Mouse (Mus musculus) embryonic facial prominence, embryonic 14.5 days (tissue): ENCODE measurements around the gene Sbk3. TPM values are rescaled to one million over a fixed set of nuclear protein-coding genes. Genes with fewer than 3 reads are reported as not detected.

Experiments used
- ATAC-seq: fragments of 200-750 bp; cut with Nextera tagmentation; 2 replicates; pipeline ENCODE4 v1.8.0; 2017; ENCODE audit warnings: low read depth, moderate number of reproducible peaks, moderate TSS enrichment
- DNase-seq: peaks from one replicate; pipeline ENCODE4 v3.0.0-alpha.2; 2015; ENCODE audit warnings: low spot score
- H3K27ac ChIP-seq: fragments of 300-500 bp; sonication (generic); replicated peaks from 2 replicates; pipeline ENCODE4 v1.5.1; 2014; ENCODE audit warnings: low read depth, mild to moderate bottlenecking, low read length, moderate library complexity
- H3K27me3 ChIP-seq: fragments of 300-500 bp; sonication (generic); replicated peaks from 2 replicates; pipeline ENCODE4 v1.6.1; 2014; ENCODE audit warnings: low read length; ENCODE audit not compliant: control insufficient read depth, insufficient read depth
- H3K36me3 ChIP-seq: fragments of 300-500 bp; sonication (generic); 2 replicates; pipeline ENCODE4 v1.6.1; 2014; ENCODE audit warnings: low read length, mixed read lengths; ENCODE audit not compliant: control insufficient read depth, insufficient read depth
- H3K4me1 ChIP-seq: fragments of 300-500 bp; sonication (generic); 2 replicates; pipeline ENCODE4 v1.6.1; 2014; ENCODE audit warnings: antibody characterized with exemption, low read length; ENCODE audit not compliant: control insufficient read depth, insufficient read depth
- H3K4me2 ChIP-seq: fragments of 300-500 bp; sonication (generic); 2 replicates; pipeline ENCODE4 v1.6.1; 2014; ENCODE audit warnings: low read depth, mild to moderate bottlenecking, low read length, moderate library complexity, mixed read lengths
- H3K4me3 ChIP-seq: fragments of 300-500 bp; sonication (generic); 2 replicates; pipeline ENCODE4 v1.5.1; 2014; ENCODE audit warnings: low read depth, mild to moderate bottlenecking, low read length
- H3K9ac ChIP-seq: fragments of 300-500 bp; sonication (generic); 2 replicates; pipeline ENCODE4 v1.6.1; 2014; ENCODE audit warnings: low read depth, mild to moderate bottlenecking, low read length, moderate library complexity, mixed read lengths
- H3K9me3 ChIP-seq: fragments of 300-500 bp; sonication (generic); 2 replicates; pipeline ENCODE4 v1.6.1; 2016; ENCODE audit warnings: low read length; ENCODE audit not compliant: control insufficient read depth
- WGBS: fragments of 180-500 bp; shearing (Covaris S2); extraction: QIAGEN DNeasy Blood & Tissue Kit; methylation state at CpG from one replicate; pipeline ENCODE4 v1.1.7; 2014; 5-methylcytosine and 5-hydroxymethylcytosine counted together
- polyA plus RNA-seq: library from polyadenylated mRNA; unstranded; fragments of >200 nt; fragmentation: Nextera tagmentation; extraction: Ambion mirVana; gene quantifications from 2 replicates; pipeline ENCODE4 v1.2.1, GENCODE M21; 2014

The Sbk3 gene
- polyA plus RNA-seq, 1 experiment from 2014 or later = 0.06 TPM

DNA sequence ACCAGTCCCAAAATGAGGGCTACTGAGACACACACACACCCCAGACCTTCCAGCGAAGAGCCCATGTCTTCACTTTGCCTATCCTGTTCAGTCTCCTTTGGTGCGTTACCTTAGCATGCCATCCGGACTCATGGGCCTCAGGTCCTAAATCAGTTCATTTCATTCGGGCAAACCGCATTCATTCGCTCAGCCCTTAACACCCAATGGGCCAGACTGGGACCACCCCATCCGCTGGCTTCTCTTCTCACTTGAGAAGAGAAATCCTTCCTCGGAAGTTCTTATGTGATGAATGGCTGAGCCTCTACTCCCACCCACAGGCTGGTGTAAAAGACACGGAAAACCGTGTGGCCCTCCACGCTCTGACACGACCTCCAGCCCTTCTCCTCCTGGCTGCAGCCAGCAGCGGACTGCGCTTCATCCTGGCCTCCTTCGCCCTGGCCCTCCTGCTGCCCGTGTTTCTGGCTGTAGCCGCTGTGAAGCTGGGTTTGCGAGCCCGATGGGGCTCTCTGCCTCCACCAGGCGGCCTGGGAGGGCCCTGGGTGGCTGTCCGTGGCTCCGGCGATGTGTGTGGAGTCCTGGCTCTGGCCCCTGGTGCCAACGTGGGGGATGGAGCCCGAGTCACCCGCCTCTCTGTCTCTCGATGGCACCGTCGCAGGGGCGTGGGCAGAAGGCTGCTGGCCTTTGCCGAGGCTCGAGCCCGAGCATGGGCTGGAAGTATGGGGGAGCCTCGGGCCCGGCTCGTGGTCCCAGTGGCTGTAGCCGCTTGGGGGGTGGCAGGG is 47.2 kb downstream of the Sbk3 start:
- H3K4me3 ChIP-seq = peak overlapping the region; percentile 36
- H3K9me3 ChIP-seq = no peaks in the 10 kb centered on the region
- H3K4me1 ChIP-seq = peaks cover 40% of the 10 kb centered on the region
- DNase-seq (peak; percentile 49), ATAC-seq (no peak)
- H3K27ac ChIP-seq = peak overlapping the region; percentile 90
- H3K4me2 ChIP-seq = peak overlapping the region; percentile 77
- peaks cover 24% of the 10 kb centered on the region for H3K36me3 ChIP-seq
- H3K9ac ChIP-seq = peak overlapping the region; percentile 62
- 6% methylated on average over 34 of the region's 37 CpGs for WGBS
- H3K27me3 ChIP-seq = no peaks in the 10 kb centered on the region

DNA sequence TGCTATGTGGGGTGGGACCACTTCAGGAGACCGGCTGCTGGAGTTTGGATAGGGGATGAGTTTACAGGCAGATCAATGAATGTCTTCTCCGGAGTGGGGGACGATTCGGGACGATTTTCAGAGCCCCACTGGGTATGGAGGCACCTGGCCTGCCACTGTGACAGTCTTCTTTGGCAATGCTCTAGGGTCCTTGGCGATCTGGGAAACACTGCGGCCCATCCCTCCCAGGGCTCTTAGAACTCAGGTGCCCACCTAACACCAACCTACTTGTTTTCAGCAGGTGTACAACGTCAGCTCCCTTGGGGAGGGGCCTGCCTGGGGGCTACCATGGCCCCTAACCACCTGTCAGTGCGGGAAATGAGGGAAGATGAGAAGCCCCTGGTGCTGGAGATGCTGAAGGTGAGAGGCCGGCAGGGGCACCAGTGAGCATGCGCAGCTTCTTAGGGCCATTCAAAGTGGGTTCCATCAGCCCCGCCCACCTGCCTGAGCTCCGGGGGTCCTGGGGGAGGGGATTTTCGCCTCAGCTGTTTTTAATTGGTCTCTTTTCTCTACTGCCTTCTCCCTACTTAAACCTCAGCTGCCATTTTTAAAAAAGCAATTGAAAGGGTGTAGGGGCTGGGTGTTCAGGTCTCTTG is 47.9 kb downstream of the Sbk3 start:
- no peaks in the 10 kb centered on the region for H3K27me3 ChIP-seq
- peak overlapping the region; percentile 90 for H3K27ac ChIP-seq
- peak overlapping the region; percentile 62 for H3K9ac ChIP-seq
- 2% methylated on average over 14 of the region's 14 CpGs for WGBS
- DNase-seq = peak; percentile 89
- peak overlapping the region; percentile 77 for H3K4me2 ChIP-seq
- H3K4me3 ChIP-seq = peak overlapping the region; percentile 36
- H3K4me1 ChIP-seq = peaks cover 40% of the 10 kb centered on the region
- no peaks in the 10 kb centered on the region for H3K9me3 ChIP-seq
- ATAC-seq = peak; percentile 31
- peaks cover 31% of the 10 kb centered on the region for H3K36me3 ChIP-seq

DNA sequence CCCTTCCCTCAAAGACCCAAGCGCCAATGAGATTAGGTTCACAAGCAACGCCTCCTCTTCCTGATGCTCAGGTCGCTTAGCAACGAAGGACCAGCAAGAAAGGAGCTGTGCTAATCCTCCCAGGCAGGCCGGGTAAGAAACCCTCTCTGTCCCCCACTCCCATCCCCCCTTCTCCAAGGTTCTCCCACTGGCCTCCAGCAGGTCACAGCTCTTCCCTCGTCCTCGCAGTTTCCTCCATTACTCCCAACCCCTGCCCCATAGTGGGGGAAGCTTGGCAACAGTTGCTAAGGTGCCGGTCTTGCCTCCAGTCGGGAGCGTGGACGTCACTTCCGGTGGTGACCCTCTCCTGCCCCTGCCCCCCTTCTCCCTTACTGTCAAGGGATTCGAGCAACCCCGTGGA is 48.5 kb downstream of the Sbk3 start:
- peak overlapping the region; percentile 62 for H3K9ac ChIP-seq
- ATAC-seq = peak; percentile 63
- 0% methylated on average over 14 of the region's 14 CpGs for WGBS

DNA sequence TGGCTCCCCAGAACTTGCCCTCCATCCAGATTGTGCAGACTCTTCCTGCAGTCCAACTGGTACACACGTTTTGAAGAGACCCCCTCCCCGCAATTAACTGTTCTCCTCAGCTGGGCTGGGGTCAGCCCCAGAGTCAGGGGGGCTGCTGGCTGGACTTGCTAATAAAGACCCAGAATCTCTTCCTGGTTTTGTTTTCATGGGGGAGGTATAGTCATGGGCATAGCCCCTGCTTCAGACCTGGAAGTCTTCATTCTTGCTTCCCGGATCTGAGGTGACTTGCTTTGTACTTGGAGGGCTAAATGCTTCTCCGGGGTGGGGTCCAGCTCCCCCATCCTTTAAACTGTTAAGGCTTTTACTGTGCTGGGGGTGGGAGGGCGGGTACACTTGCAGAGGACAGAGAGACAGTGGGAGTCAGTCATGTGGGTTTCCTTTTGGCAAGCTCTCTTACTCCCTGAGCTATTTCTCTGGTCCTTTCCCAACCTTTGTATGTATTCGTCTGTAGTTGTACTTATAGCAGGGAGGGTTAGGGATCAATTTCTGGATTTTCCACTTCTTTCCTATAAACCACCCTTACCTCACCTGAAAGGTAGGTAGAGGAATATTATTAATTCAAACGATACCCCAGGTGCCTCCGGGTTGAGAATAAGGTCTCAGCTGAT is 49.0 kb downstream of the Sbk3 start, which contains the start of gene Nat14:
TSS of gene Nat14 (plus strand) at position 205 of the 659 bp plus-strand sequence.
- Histone ChIP-seq H3K27ac (peak within 1 kb of the TSS; percentile 90), H3K27me3 (no peaks in the 10 kb centered on the region), H3K4me1 (peaks cover 39% of the 10 kb centered on the region), H3K4me2 (peak within 1 kb of the TSS; percentile 77), H3K9ac (peak within 1 kb of the TSS; percentile 62), H3K4me3 (peak within 1 kb of the TSS; percentile 36), H3K36me3 (peaks cover 39% of the 10 kb centered on the region), H3K9me3 (no peaks in the 10 kb centered on the region)
- WGBS = 29% methylated on average over 8 of the region's 8 CpGs
- ATAC-seq = no peak
- DNase-seq = no peak

More for the DNA sequence above, 48.5 kb downstream of the Sbk3 start:
- Histone ChIP-seq H3K4me2 (peak overlapping the region; percentile 77), H3K4me1 (peaks cover 40% of the 10 kb centered on the region), H3K9me3 (no peaks in the 10 kb centered on the region), H3K36me3 (peaks cover 36% of the 10 kb centered on the region), H3K27ac (peak overlapping the region; percentile 90), H3K4me3 (peak overlapping the region; percentile 36), H3K27me3 (no peaks in the 10 kb centered on the region)
- DNase-seq = peak; percentile 90

DNA sequence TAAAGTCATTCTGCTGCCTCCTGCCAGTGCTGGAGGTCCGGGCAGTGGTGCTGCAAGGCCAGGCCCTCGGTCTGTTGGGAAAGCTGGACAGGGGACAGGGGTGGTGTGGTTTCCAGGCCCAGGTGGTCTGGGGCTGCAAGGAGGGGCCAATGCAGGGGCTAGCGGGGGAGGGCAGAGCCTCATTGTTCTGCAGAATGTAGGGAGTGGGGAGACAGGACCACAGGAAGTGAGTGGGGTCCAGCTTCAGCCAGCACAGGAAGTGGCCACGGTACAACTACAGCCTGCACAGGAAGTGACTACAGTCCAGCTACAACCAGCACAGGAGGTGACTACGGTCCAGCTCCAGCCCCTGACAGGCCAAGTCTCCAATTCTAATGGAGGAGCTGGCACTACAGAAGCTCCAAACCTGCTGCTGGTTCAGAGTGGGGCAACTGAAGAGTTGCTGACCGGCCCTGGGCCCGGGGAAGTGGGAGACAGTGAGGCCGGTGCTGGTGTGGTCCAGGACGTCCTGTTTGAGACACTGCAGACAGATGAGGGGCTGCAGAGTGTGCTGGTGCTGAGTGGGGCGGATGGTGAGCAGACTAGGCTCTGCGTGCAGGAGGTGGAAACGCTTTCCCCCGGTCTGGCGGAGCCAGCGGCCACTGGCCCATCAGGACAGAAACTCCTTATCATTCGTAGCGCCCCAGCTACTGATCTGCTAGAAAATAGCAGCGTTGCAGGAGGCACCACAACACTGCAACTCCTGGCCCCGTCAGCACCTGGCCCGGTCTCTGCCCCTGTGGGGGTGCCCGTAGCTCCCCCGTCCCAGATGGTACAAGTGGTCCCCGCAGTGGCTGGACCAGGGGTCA is 49.8 kb downstream of the Sbk3 start:
- DNase-seq = no peak
- H3K4me2 ChIP-seq = no peak overlapping the region
- peak overlapping the region; percentile 90; the same call in 1 of the 2 replicates for H3K27ac ChIP-seq
- ATAC-seq = no peak
- peaks cover 39% of the 10 kb centered on the region for H3K36me3 ChIP-seq
- no peaks in the 10 kb centered on the region for H3K9me3 ChIP-seq
- no peaks in the 10 kb centered on the region for H3K27me3 ChIP-seq
- WGBS = 61% methylated on average over 21 of the region's 23 CpGs
- no peak overlapping the region for H3K4me3 ChIP-seq
- peaks cover 41% of the 10 kb centered on the region for H3K4me1 ChIP-seq
- H3K9ac ChIP-seq = 0 out of 2 replicates have a peak overlapping the region, but pooled peaks have one; percentile 8

DNA sequence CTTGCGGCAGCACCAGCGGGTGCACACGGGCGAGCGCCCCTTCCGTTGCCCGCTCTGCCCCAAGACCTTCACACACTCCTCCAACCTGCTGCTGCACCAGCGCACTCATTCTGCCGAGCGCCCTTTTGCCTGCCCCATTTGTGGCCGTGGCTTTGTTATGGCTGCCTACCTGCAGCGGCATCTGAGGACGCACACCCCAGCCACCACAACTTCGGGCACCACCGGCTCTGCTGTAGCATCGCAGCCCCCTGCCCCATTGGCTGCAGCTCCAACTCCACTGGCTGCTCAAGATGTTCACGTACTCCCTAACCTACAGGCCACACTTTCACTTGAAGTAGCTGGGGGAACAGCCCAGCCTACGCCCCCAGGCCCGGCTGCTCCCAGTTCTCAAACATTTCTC is 50.5 kb downstream of the Sbk3 start:
- no peaks in the 10 kb centered on the region for H3K9me3 ChIP-seq
- ATAC-seq = no peak
- H3K27me3 ChIP-seq = no peaks in the 10 kb centered on the region
- H3K4me3 ChIP-seq = no peak overlapping the region
- H3K4me2 ChIP-seq = no peak overlapping the region
- peaks cover 37% of the 10 kb centered on the region for H3K4me1 ChIP-seq
- H3K27ac ChIP-seq = peak overlapping the region; percentile 6; the same call in 1 of the 2 replicates
- H3K9ac ChIP-seq = no peak overlapping the region
- no peak for DNase-seq
- 89% methylated on average over 19 of the region's 19 CpGs for WGBS
- H3K36me3 ChIP-seq = peaks cover 39% of the 10 kb centered on the region

DNA sequence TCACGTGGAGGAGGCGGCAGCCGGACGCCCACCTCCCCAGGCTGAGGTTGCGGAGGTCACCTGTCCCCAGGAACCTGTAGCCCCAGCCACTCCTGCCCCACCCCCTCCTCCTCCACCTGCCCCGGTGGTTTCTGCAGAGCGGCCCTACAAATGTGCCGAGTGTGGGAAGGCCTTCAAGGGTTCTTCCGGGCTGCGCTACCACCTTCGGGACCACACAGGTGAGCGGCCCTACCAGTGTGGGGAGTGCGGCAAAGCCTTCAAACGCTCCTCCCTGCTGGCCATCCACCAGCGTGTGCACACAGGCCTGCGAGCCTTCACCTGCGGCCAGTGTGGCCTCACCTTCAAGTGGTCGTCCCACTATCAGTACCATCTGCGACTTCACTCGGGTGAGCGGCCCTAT is 51.0 kb downstream of the Sbk3 start:
- H3K4me2 ChIP-seq = no peak overlapping the region
- WGBS = 92% methylated on average over 17 of the region's 21 CpGs
- no peak overlapping the region for H3K4me3 ChIP-seq
- H3K36me3 ChIP-seq = peaks cover 39% of the 10 kb centered on the region
- no peaks in the 10 kb centered on the region for H3K27me3 ChIP-seq
- H3K9ac ChIP-seq = no peak overlapping the region
- DNase-seq (no peak), ATAC-seq (no peak)
- H3K27ac ChIP-seq = no peak overlapping the region
- peaks cover 32% of the 10 kb centered on the region for H3K4me1 ChIP-seq
- no peaks in the 10 kb centered on the region for H3K9me3 ChIP-seq

DNA sequence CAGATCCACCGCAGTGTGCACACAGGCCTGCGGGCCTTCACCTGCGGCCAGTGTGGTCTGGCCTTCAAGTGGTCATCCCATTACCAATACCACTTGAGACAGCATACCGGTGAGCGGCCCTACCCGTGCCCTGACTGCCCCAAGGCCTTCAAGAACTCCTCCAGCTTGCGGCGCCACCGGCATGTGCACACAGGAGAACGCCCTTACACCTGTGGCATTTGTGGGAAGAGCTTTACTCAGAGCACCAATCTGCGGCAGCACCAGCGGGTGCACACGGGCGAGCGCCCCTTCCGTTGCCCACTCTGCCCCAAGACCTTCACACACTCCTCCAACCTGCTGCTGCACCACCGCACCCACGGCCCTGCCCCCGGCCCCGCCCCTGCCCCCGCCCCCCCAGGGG is 51.9 kb downstream of the Sbk3 start:
- H3K9ac ChIP-seq = no peak overlapping the region
- ATAC-seq (no peak), DNase-seq (no peak)
- no peak overlapping the region for H3K4me3 ChIP-seq
- no peak overlapping the region for H3K27ac ChIP-seq
- H3K27me3 ChIP-seq = no peaks in the 10 kb centered on the region
- 84% methylated on average over 19 of the region's 21 CpGs for WGBS
- H3K4me1 ChIP-seq = peaks cover 28% of the 10 kb centered on the region
- peaks cover 39% of the 10 kb centered on the region for H3K36me3 ChIP-seq
- no peak overlapping the region for H3K4me2 ChIP-seq
- H3K9me3 ChIP-seq = no peaks in the 10 kb centered on the region
